Mouse (Mus musculus) lung, postnatal 36 days (tissue): ENCODE results near the gene Med12l.

Source experiments
- DNase-seq: peaks from one replicate; pipeline ENCODE4 v3.0.0; 2022; ENCODE audit warnings: mixed read lengths

Med12l gene

GRCm38 (mm10) chr3:59343026-59343425, 337.4 kb downstream of the Med12l start:
- DNase-seq = peak; percentile 59

- peak; percentile 14 for DNase-seq
Measured at GRCm38 (mm10) chr3:59344065-59344905, 338.7 kb downstream of the Med12l start, which contains the start of gene Igsf10. Gene Igsf10, minus strand, starts transcription at chr3:59344394.

- no peak for DNase-seq
Measured at GRCm38 (mm10) chr3:59351768-59352167, 346.1 kb downstream of the Med12l start.

- DNase-seq = peak; percentile 43
Measured at GRCm38 (mm10) chr3:59354156-59354555, 348.5 kb downstream of the Med12l start.

- DNase-seq = no peak
Measured at GRCm38 (mm10) chr3:59360102-59360501, 354.5 kb downstream of the Med12l start.

- DNase-seq = no peak
Measured at GRCm38 (mm10) chr3:59361895-59362294, 356.3 kb downstream of the Med12l start.
